Mouse (Mus musculus): ENCODE data around the gene Nek6. TPM values are rescaled to one million over a fixed set of nuclear protein-coding genes. Genes with fewer than 3 reads are reported as not detected.

Nek6 gene
- polyA plus RNA-seq, 1 experiment from 2014 or later = 55.0 TPM

DNA sequence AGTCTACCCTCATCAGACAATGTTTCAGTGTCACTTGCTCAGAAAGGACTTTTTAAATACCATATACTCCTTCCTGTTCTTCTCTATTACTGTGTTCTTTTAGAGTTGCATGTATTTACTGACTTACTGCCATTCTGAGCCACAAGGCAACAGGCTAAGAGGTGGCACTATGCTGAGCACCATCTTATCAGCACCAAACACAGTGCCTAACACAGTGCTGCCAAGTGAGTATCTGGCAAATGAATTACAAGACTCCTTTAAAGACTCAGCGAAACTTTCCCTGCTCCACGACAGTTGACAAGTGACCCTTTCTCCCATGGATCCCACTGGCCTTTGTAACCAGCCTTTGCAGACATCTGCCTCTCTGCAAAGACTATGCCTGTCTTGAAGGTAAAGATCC, 119.1 kb downstream of the Nek6 start:
- H3K4me2 ChIP-seq (replicated peaks) = no peak overlapping the region
- H3K27ac ChIP-seq = no peak overlapping the region
- H3K4me3 ChIP-seq (replicated peaks; ENCODE audit: low read length) = no peak overlapping the region
- no peaks in the 10 kb centered on the region for H3K4me1 ChIP-seq (replicated peaks; ENCODE audit: control insufficient read depth, insufficient read depth, low read length)
- H3K9ac ChIP-seq = no peak overlapping the region
- 86% methylated on average over 2 of the region's 2 CpGs for WGBS
- DNase-seq (ENCODE audit: low spot score) (no peak), ATAC-seq (ENCODE audit: low FRiP score) (no peak)
- no peaks in the 10 kb centered on the region for H3K9me3 ChIP-seq (ENCODE audit: control insufficient read depth, low read length)
- peaks cover 90% of the 10 kb centered on the region for H3K36me3 ChIP-seq (replicated peaks; ENCODE audit: control insufficient read depth, insufficient read depth)
- no peaks in the 10 kb centered on the region for H3K27me3 ChIP-seq (ENCODE audit: control insufficient read depth, insufficient read depth, low read length)

GRCm38 (mm10) chr2:38637716-38638267, 126.3 kb downstream of the Nek6 start:
- DNase-seq (ENCODE audit: low spot score) (no peak), ATAC-seq (ENCODE audit: low FRiP score) (no peak)
- H3K27ac ChIP-seq = no peak overlapping the region
- peaks cover 85% of the 10 kb centered on the region for H3K36me3 ChIP-seq (replicated peaks; ENCODE audit: control insufficient read depth, insufficient read depth)
- WGBS = 67% methylated on average over 4 of the region's 4 CpGs
- no peak overlapping the region for H3K4me2 ChIP-seq (replicated peaks)
- no peaks in the 10 kb centered on the region for H3K27me3 ChIP-seq (ENCODE audit: control insufficient read depth, insufficient read depth, low read length)
- H3K4me3 ChIP-seq (replicated peaks; ENCODE audit: low read length) = no peak overlapping the region
- H3K9me3 ChIP-seq (ENCODE audit: control insufficient read depth, low read length) = no peaks in the 10 kb centered on the region
- H3K4me1 ChIP-seq (replicated peaks; ENCODE audit: control insufficient read depth, insufficient read depth, low read length) = peaks cover 5% of the 10 kb centered on the region
- H3K9ac ChIP-seq = no peak overlapping the region

DNA sequence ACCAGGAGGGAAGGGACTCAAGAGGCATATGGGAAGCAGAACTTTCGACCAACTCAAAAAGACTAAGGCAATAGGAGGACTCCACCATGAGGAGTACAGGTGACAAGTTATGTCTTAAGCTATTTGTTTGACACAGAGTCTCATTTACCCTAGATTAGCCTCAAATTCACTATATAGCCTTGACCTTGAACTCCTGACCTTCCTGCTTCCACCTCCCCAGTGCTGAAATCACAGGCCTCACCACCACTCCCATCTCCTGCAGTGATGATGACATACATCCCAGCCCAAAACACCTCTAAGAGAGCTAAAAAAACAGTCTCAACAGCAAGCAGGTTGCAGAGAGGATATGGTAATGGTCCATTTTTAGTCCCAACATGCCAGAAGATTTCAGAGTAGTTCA, 130.3 kb downstream of the Nek6 start:
- no peak for DNase-seq (ENCODE audit: low spot score)
- no peak for ATAC-seq (ENCODE audit: low FRiP score)
- H3K27me3 ChIP-seq (ENCODE audit: control insufficient read depth, insufficient read depth, low read length) = no peaks in the 10 kb centered on the region
- H3K4me3 ChIP-seq (replicated peaks; ENCODE audit: low read length) = no peak overlapping the region
- H3K4me2 ChIP-seq (replicated peaks) = no peak overlapping the region
- WGBS = 97% methylated on average over 1 of the region's 1 CpGs
- H3K27ac ChIP-seq = no peak overlapping the region
- H3K9ac ChIP-seq = no peak overlapping the region
- H3K36me3 ChIP-seq (replicated peaks; ENCODE audit: control insufficient read depth, insufficient read depth) = peaks cover 47% of the 10 kb centered on the region
- peaks cover 10% of the 10 kb centered on the region for H3K4me1 ChIP-seq (replicated peaks; ENCODE audit: control insufficient read depth, insufficient read depth, low read length)
- H3K9me3 ChIP-seq (ENCODE audit: control insufficient read depth, low read length) = no peaks in the 10 kb centered on the region

GRCm38 (mm10) chr2:38643625-38644427, 132.4 kb downstream of the Nek6 start, which contains the start of gene Psmb7:
Gene Psmb7, minus strand, starts transcription at chr2:38644087.
- WGBS = 2% methylated on average over 52 of the region's 52 CpGs
- Histone ChIP-seq H3K9ac (peak within 1 kb of the TSS; percentile 75), H3K27ac (peak within 1 kb of the TSS; percentile 62; the same call in 1 of the 2 replicates), H3K4me2 (replicated peaks) (peak within 1 kb of the TSS; percentile 82), H3K27me3 (ENCODE audit: control insufficient read depth, insufficient read depth, low read length) (no peaks in the 10 kb centered on the region), H3K4me3 (replicated peaks; ENCODE audit: low read length) (peak within 1 kb of the TSS; percentile 71), H3K4me1 (replicated peaks; ENCODE audit: control insufficient read depth, insufficient read depth, low read length) (peaks cover 18% of the 10 kb centered on the region), H3K36me3 (replicated peaks; ENCODE audit: control insufficient read depth, insufficient read depth) (peaks cover 32% of the 10 kb centered on the region), H3K9me3 (ENCODE audit: control insufficient read depth, low read length) (no peaks in the 10 kb centered on the region)
- ATAC-seq (ENCODE audit: low FRiP score) = peak; percentile 83
- DNase-seq (ENCODE audit: low spot score) = peak; percentile 92

Small RNA genes within 50 kb of the gene (microRNA-seq; reads per million reads assigned to microRNA genes)
- gene Gm27634 = not detected

Other genes starting within 250 kb of the Nek6 start
- 16.7 TPM in 2 replicates for gene Dennd1a, start 224.3 kb upstream of the Nek6 start, polyA plus RNA-seq (2014; fragmentation: Nextera tagmentation; extraction: Ambion mirVana)
- gene Lhx2, start 172.4 kb upstream of the Nek6 start, polyA plus RNA-seq (2014; fragmentation: Nextera tagmentation; extraction: Ambion mirVana) = 13.2 and 18.7 TPM in 2 replicates
- 291 and 305 TPM in 2 replicates for gene Psmb7, start 132.4 kb downstream of the Nek6 start, polyA plus RNA-seq (2014; fragmentation: Nextera tagmentation; extraction: Ambion mirVana)
- 0.08 and 0.09 TPM in 2 replicates for gene Nr5a1, start 202.9 kb downstream of the Nek6 start, polyA plus RNA-seq (2014; fragmentation: Nextera tagmentation; extraction: Ambion mirVana)